Mouse (Mus musculus) adrenal gland, postnatal 4 days (tissue): Measurements from ENCODE around the gene Myg1. TPM values are rescaled to one million over a fixed set of nuclear protein-coding genes. Genes with fewer than 3 reads are reported as not detected.

Experiments
- DNase-seq, 2 experiments: peaks; one replicate each; pipeline ENCODE4 v3.0.0; 2021 to 2022; ENCODE audit warnings: low spot score in 2 of 2, mixed read lengths in 2 of 2
- total RNA-seq, 2 experiments: library from RNA; stranded (reverse); gene quantifications; 2 replicates each; pipeline ENCODE4 v1.2.3; 2021

Gene Myg1
- total RNA-seq, 2 experiments from 2014 or later, result 86.3 to 96.7 TPM

- DNase-seq, result peak in 1 of 2 experiments; percentile 43
Observed at GRCm38 (mm10) chr15:102377810-102378262, 46.3 kb downstream of the Myg1 start.

GRCm38 (mm10) chr15:102381575-102381974, 50.1 kb downstream of the Myg1 start:
- DNase-seq, result peak; percentile 70 to 72

GRCm38 (mm10) chr15:102383671-102384070, 52.2 kb downstream of the Myg1 start:
- no peak for DNase-seq

GRCm38 (mm10) chr15:102386640-102387039, 55.1 kb downstream of the Myg1 start:
- no peak for DNase-seq

Other genes with a start within 250 kb of the Myg1 start
- gene Tns2, start 231.3 kb upstream of the Myg1 start, total RNA-seq, result 10 to 100 TPM; 60.9 to 63.6 TPM
- gene Spryd3, start 195.5 kb upstream of the Myg1 start, total RNA-seq, result 10 to 100 TPM; 32.5 to 35.9 TPM
- 10 to 100 TPM; 33.9 to 34.4 TPM for gene Igfbp6, start 187.3 kb upstream of the Myg1 start, total RNA-seq
- 1 to 10 TPM in 1 of 2 experiments, under 1 TPM in 1; 0.78 to 3.8 TPM for gene Soat2, start 181.2 kb upstream of the Myg1 start, total RNA-seq
- gene Zfp740, start 128.5 kb upstream of the Myg1 start, total RNA-seq, result 100 to 1,000 TPM; 131 to 134 TPM
- gene Csad, start 127.0 kb upstream of the Myg1 start, total RNA-seq, result 100 to 1,000 TPM in 1 of 2 experiments, 10 to 100 TPM in 1; 90.0 to 106 TPM
- gene Itgb7, start 99.8 kb upstream of the Myg1 start, total RNA-seq, result 1 to 10 TPM; 1.1 to 3.6 TPM
- 10 to 100 TPM; 24.8 to 28.6 TPM for gene Rarg, start 74.2 kb upstream of the Myg1 start, total RNA-seq
- gene Gm9918, start 61.1 kb upstream of the Myg1 start, total RNA-seq, result under 1 TPM; 0.17 to 0.31 TPM
- 10 to 100 TPM; 34.4 to 36.7 TPM for gene Mfsd5, start 52.3 kb upstream of the Myg1 start, total RNA-seq
- gene Espl1, start 35.4 kb upstream of the Myg1 start, total RNA-seq, result 10 to 100 TPM; 16.5 to 24.5 TPM
- 100 to 1,000 TPM; 443 to 452 TPM for gene Pfdn5, start 5.6 kb upstream of the Myg1 start, total RNA-seq
- gene Aaas, start 19.1 kb downstream of the Myg1 start, total RNA-seq, result 10 to 100 TPM; 32.3 to 39.0 TPM
- gene Sp7, start 35.5 kb downstream of the Myg1 start, total RNA-seq, result under 1 TPM; 0.31 to 0.48 TPM
- gene Sp1, start 74.4 kb downstream of the Myg1 start, total RNA-seq, result 100 to 1,000 TPM; 101 to 110 TPM
- gene Amhr2, start 113.7 kb downstream of the Myg1 start, total RNA-seq, result 1 to 10 TPM; 2.8 to 3.1 TPM
- gene Prr13, start 127.3 kb downstream of the Myg1 start, total RNA-seq, result 10 to 100 TPM; 63.2 to 81.5 TPM
- gene Pcbp2, start 138.8 kb downstream of the Myg1 start, total RNA-seq, result 100 to 1,000 TPM; 925 to 956 TPM
- gene Gm10337, start 172.0 kb downstream of the Myg1 start, total RNA-seq, result 1 to 10 TPM in 1 of 2 experiments, not detected in 1; 4.3 TPM
- gene Map3k12, start 185.4 kb downstream of the Myg1 start, total RNA-seq, result 10 to 100 TPM; 13.2 to 13.4 TPM
- gene Tarbp2, start 186.5 kb downstream of the Myg1 start, total RNA-seq, result 10 to 100 TPM; 52.8 to 53.2 TPM
- gene Npff, start 193.2 kb downstream of the Myg1 start, total RNA-seq, result 1 to 10 TPM; 5.9 to 8.6 TPM